Mouse (Mus musculus) cerebellum, adult 9-11 months (tissue): ENCODE data around the gene Tpi1.

Source experiments
- DNase-seq: peaks from one replicate; pipeline ENCODE4 v3.0.0; 2022

The Tpi1 gene

GRCm38 (mm10) chr6:124769101-124769765 lies 44.9 kb downstream of the Tpi1 start, which contains the start of gene Eno2:
Gene Eno2, minus strand, starts transcription at chr6:124769673.
- peak; percentile 87 for DNase-seq

GRCm38 (mm10) chr6:124768704-124769044 lies 45.4 kb downstream of the Tpi1 start:
- no peak for DNase-seq

GRCm38 (mm10) chr6:124767920-124768703 lies 46.0 kb downstream of the Tpi1 start:
- peak; percentile 84 for DNase-seq

- peak; percentile 54 for DNase-seq
Measured at GRCm38 (mm10) chr6:124767536-124767919, 46.6 kb downstream of the Tpi1 start.

GRCm38 (mm10) chr6:124765951-124766350 lies 48.1 kb downstream of the Tpi1 start:
- no peak for DNase-seq
